ENCODE assay signal across 9 mouse cellular contexts in the genomic region with DNA sequence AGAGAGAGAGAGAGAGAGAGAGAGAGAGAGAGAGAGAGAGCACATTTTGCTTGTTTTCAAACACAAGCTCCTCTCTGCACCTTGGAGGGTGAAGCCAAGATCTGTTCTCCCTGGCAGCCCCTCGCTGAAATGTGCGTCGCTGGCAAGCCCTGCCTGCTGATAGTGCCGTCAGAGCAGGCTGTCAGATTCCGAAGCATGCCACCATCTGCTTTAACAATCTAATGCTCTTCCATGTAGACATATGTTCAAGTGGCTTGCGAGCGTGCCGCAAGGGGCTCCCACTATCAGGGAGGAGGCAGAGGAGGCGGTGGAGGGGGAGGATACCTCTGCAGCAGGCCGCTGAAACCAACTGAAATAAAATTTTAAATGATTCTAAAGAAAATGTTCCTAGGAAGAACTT.
DNase-seq lines count a peak whose midpoint lies in the region; ATAC-seq lines count a peak whose summit lies in the region.
"Had no signal": no experiment of that assay in that cellular context is flagged by ENCODE, and none has a peak within 500 bp of the region (broad histone marks: within the 10 kb centered on the region; RNA-seq: fewer than 3 reads in every experiment).

No protein-coding gene starts in this region.

- no peak for ATAC-seq in heart, embryonic 13.5 days (ENCODE audit: extremely low read depth, insufficient number of reproducible peaks, low FRiP score, low TSS enrichment)
- ATAC-seq in hindbrain, embryonic 16.5 days = peak; percentile 59
- ATAC-seq in megakaryocyte-erythroid progenitor cell, adult 5-6 weeks (replicated peaks; ENCODE audit: low FRiP score, low TSS enrichment, poor library complexity, severe bottlenecking) = no peak

- no peak for DNase-seq in heart, embryonic 10.5 days (ENCODE audit: low spot score)
- peak; percentile 68 to 73 for DNase-seq in cerebellum, adult 18-20 months
- peak; percentile 56 for DNase-seq in mesoderm, embryonic 11.5 days (ENCODE audit: low read depth, low spot score)
- no peak for DNase-seq in urinary bladder, postnatal 4 days (ENCODE audit: low spot score in 2 of 2)
- DNase-seq in spleen, adult 12 weeks (ENCODE audit: low spot score) = no peak

- peaks cover 18% of the 10 kb centered on the region for H3K27me3 ChIP-seq in heart, embryonic 13.5 days (replicated peaks)
- peaks cover 16% of the 10 kb centered on the region for H3K27me3 ChIP-seq in heart, embryonic 10.5 days (ENCODE audit: insufficient read depth, poor library complexity, severe bottlenecking)
- H3K27me3 ChIP-seq in hindbrain, embryonic 16.5 days (replicated peaks; ENCODE audit: control insufficient read depth, insufficient read depth, low read length) = peaks cover 2% of the 10 kb centered on the region; the same call in 1 of the 2 replicates

- peak overlapping the region; percentile 50; the same call in 1 of the 2 replicates for H3K9ac ChIP-seq in heart, embryonic 13.5 days
- no peak overlapping the region for H3K9ac ChIP-seq in hindbrain, embryonic 16.5 days (ENCODE audit: low read depth, low read length)

- no peaks in the 10 kb centered on the region for H3K9me3 ChIP-seq in heart, embryonic 13.5 days
- H3K9me3 ChIP-seq in heart, embryonic 10.5 days = no peaks in the 10 kb centered on the region
- H3K9me3 ChIP-seq in hindbrain, embryonic 16.5 days (ENCODE audit: control insufficient read depth, low read length) = no peaks in the 10 kb centered on the region

- H3K4me3 ChIP-seq in heart, embryonic 13.5 days = no peak overlapping the region
- H3K4me3 ChIP-seq in heart, embryonic 10.5 days = no peak overlapping the region
- no peak overlapping the region for H3K4me3 ChIP-seq in hindbrain, embryonic 16.5 days (ENCODE audit: low read length)
- H3K4me3 ChIP-seq: erythroblast, embryonic 14.5 days had no signal

- H3K4me1 ChIP-seq in heart, embryonic 13.5 days = peaks cover 47% of the 10 kb centered on the region
- peaks cover 40% of the 10 kb centered on the region for H3K4me1 ChIP-seq in heart, embryonic 10.5 days
- H3K4me1 ChIP-seq in hindbrain, embryonic 16.5 days (ENCODE audit: control insufficient read depth, insufficient read depth, low read depth, low read length) = peaks cover 28% of the 10 kb centered on the region

- 24% methylated on average over 10 of the region's 10 CpGs for WGBS in heart, embryonic 13.5 days
- WGBS in heart, embryonic 10.5 days = 28% methylated on average over 10 of the region's 10 CpGs
- 22% methylated on average over 10 of the region's 10 CpGs for WGBS in hindbrain, embryonic 16.5 days

- no peaks in the 10 kb centered on the region for H3K36me3 ChIP-seq in heart, embryonic 13.5 days
- no peaks in the 10 kb centered on the region for H3K36me3 ChIP-seq in heart, embryonic 10.5 days
- no peaks in the 10 kb centered on the region for H3K36me3 ChIP-seq in hindbrain, embryonic 16.5 days (ENCODE audit: control insufficient read depth, insufficient read depth, low read length)

- H3K27ac ChIP-seq in heart, embryonic 13.5 days (replicated peaks) = no peak overlapping the region
- no peak overlapping the region for H3K27ac ChIP-seq in heart, embryonic 10.5 days
- no peak overlapping the region for H3K27ac ChIP-seq in hindbrain, embryonic 16.5 days (ENCODE audit: low read depth, low read length)

- H3K4me2 ChIP-seq in heart, embryonic 13.5 days = peak overlapping the region; percentile 58
- peak overlapping the region; percentile 13 for H3K4me2 ChIP-seq in hindbrain, embryonic 16.5 days (ENCODE audit: low read length)

Comparison
In these comparisons a context has a peak if more than half of its experiments do, and no peak if none do; other contexts are left out.
1. DNase-seq: peak in cerebellum, adult 18-20 months (2 of 2) and mesoderm, embryonic 11.5 days (single experiment); none in heart, embryonic 10.5 days (single experiment), urinary bladder, postnatal 4 days (0 of 2) and spleen, adult 12 weeks (single experiment).